9 mouse cellular contexts compared by ENCODE assay signal in genomic region chr12:112952433-112952832, GRCm38 (mm10). TPM values are rescaled to one million over a fixed set of nuclear protein-coding genes. Genes with fewer than 3 reads are reported as not detected.
DNase-seq lines count a peak whose midpoint lies in the region; ATAC-seq and TF ChIP-seq lines count a peak whose summit lies in the region.
"Had no signal": no experiment of that assay in that cellular context is flagged by ENCODE, and none has a peak within 500 bp of the region (broad histone marks: within the 10 kb centered on the region; RNA-seq: fewer than 3 reads in every experiment).

No protein-coding gene starts in this region.

- TF ChIP-seq CTCF in intestine, postnatal 0 days (IDR thresholded peaks at IDR 0.05; ENCODE audit: low read depth) = no peak

- H3K4me1 ChIP-seq in megakaryocyte, embryonic 14.5 days = peaks cover 78% of the 10 kb centered on the region
- H3K4me1 ChIP-seq in intestine, postnatal 0 days (replicated peaks; ENCODE audit: control insufficient read depth, insufficient read depth, low read length) = 0 out of 2 replicates have a peak, but pooled peaks cover 2% of the 10 kb centered on the region
- peaks cover 12% of the 10 kb centered on the region for H3K4me1 ChIP-seq in midbrain, embryonic 11.5 days (ENCODE audit: control insufficient read depth, insufficient read depth, low read length)

- H3K27ac ChIP-seq in intestine, postnatal 0 days (ENCODE audit: low read depth, low read length) = no peak overlapping the region
- no peak overlapping the region for H3K27ac ChIP-seq in midbrain, embryonic 11.5 days (ENCODE audit: low read depth, low read length)
- H3K27ac ChIP-seq: neural tube, embryonic 12.5 days had no signal

- H3K4me2 ChIP-seq in intestine, postnatal 0 days (replicated peaks; ENCODE audit: low read depth) = no peak overlapping the region
- H3K4me2 ChIP-seq in midbrain, embryonic 11.5 days = no peak overlapping the region
- H3K4me2 ChIP-seq: neural tube, embryonic 12.5 days had no signal

- no peak for ATAC-seq in megakaryocyte, adult 5-6 weeks (ENCODE audit: poor library complexity, severe bottlenecking)
- peak; percentile 66 for ATAC-seq in intestine, postnatal 0 days
- ATAC-seq in midbrain, embryonic 11.5 days (ENCODE audit: low FRiP score) = no peak

- peak; percentile 68 for DNase-seq in cerebellum, adult 9-11 months
- peak; percentile 78 to 85 for DNase-seq in lung, postnatal 4 days
- no peak for DNase-seq in thymus, postnatal 14 days
- no peak for DNase-seq in T-cell, adult 2 months (ENCODE audit: low spot score)
- DNase-seq in midbrain, embryonic 11.5 days (ENCODE audit: low spot score, missing footprints) = no peak

- H3K9me3 ChIP-seq in megakaryocyte, embryonic 14.5 days = no peaks in the 10 kb centered on the region
- H3K9me3 ChIP-seq in intestine, postnatal 0 days (ENCODE audit: control insufficient read depth) = no peaks in the 10 kb centered on the region
- H3K9me3 ChIP-seq in midbrain, embryonic 11.5 days (ENCODE audit: control insufficient read depth, low read length) = no peaks in the 10 kb centered on the region
- H3K9me3 ChIP-seq: neural tube, embryonic 12.5 days had no signal

- peak overlapping the region; percentile 74 for H3K4me3 ChIP-seq in megakaryocyte, embryonic 14.5 days (replicated peaks)
- no peak overlapping the region for H3K4me3 ChIP-seq in intestine, postnatal 0 days (ENCODE audit: low read depth, low read length)
- H3K4me3 ChIP-seq in midbrain, embryonic 11.5 days (ENCODE audit: low read depth, low read length) = no peak overlapping the region
- H3K4me3 ChIP-seq: neural tube, embryonic 12.5 days had no signal

- H3K9ac ChIP-seq in intestine, postnatal 0 days (ENCODE audit: low read depth, low read length) = no peak overlapping the region
- no peak overlapping the region for H3K9ac ChIP-seq in midbrain, embryonic 11.5 days (ENCODE audit: low read length)
- H3K9ac ChIP-seq: neural tube, embryonic 12.5 days had no signal

- H3K27me3 ChIP-seq in megakaryocyte, embryonic 14.5 days (replicated peaks) = peaks cover 40% of the 10 kb centered on the region
- H3K27me3 ChIP-seq in intestine, postnatal 0 days (replicated peaks; ENCODE audit: control insufficient read depth, insufficient read depth, low read length) = no peaks in the 10 kb centered on the region
- H3K27me3 ChIP-seq in midbrain, embryonic 11.5 days (ENCODE audit: control insufficient read depth, insufficient read depth, low read length) = no peaks in the 10 kb centered on the region
- H3K27me3 ChIP-seq: neural tube, embryonic 12.5 days had no signal

- H3K36me3 ChIP-seq in megakaryocyte, embryonic 14.5 days (replicated peaks; ENCODE audit: low read length) = peaks cover 22% of the 10 kb centered on the region
- no peaks in the 10 kb centered on the region for H3K36me3 ChIP-seq in intestine, postnatal 0 days (ENCODE audit: control insufficient read depth, insufficient read depth)
- no peaks in the 10 kb centered on the region for H3K36me3 ChIP-seq in midbrain, embryonic 11.5 days (ENCODE audit: control insufficient read depth, insufficient read depth, low read length)

- 22% methylated on average over 8 of the region's 8 CpGs for WGBS in intestine, postnatal 0 days
- WGBS in midbrain, embryonic 11.5 days = 74% methylated on average over 8 of the region's 8 CpGs

RNA-seq across cellular contexts. Expression of gene Nudt14, which starts 10.5 kb away (rescaled TPM):
- polyA plus RNA-seq in megakaryocyte, embryonic 14.5 days (2012; ENCODE audit: insufficient read depth, low replicate concordance) = 14.1 and 42.5 TPM in 2 replicates
- 9.7 and 10.5 TPM in 2 replicates for total RNA-seq in megakaryocyte, adult 5-6 weeks (2015)
- 11.4 and 11.9 TPM in 2 replicates for total RNA-seq in megakaryocyte, adult 5-6 weeks (2017)
- polyA plus RNA-seq in intestine, postnatal 0 days (2015; fragmentation: Nextera tagmentation; extraction: Ambion mirVana) = 90.6 and 92.1 TPM in 2 replicates
- 54.0 and 61.7 TPM in 2 replicates for polyA plus RNA-seq in midbrain, embryonic 11.5 days (2014; fragmentation: Nextera tagmentation; extraction: Ambion mirVana)

RNA-seq across cellular contexts. Expression of gene Jag2, which starts 22.9 kb away (rescaled TPM):
- polyA plus RNA-seq in megakaryocyte, embryonic 14.5 days (2012; ENCODE audit: insufficient read depth, low replicate concordance) = 4.8 and 14.7 TPM in 2 replicates
- total RNA-seq in megakaryocyte, adult 5-6 weeks (2015) = 0.36 and 1.3 TPM in 2 replicates
- total RNA-seq in megakaryocyte, adult 5-6 weeks (2017) = not detected in 2 replicates
- 1.4 and 1.6 TPM in 2 replicates for polyA plus RNA-seq in intestine, postnatal 0 days (2015; fragmentation: Nextera tagmentation; extraction: Ambion mirVana)
- polyA plus RNA-seq in midbrain, embryonic 11.5 days (2014; fragmentation: Nextera tagmentation; extraction: Ambion mirVana) = 3.0 and 3.2 TPM in 2 replicates

RNA-seq across cellular contexts. Expression of gene Btbd6, which starts 23.8 kb away (rescaled TPM):
- 25.3 and 64.2 TPM in 2 replicates for polyA plus RNA-seq in megakaryocyte, embryonic 14.5 days (2012; ENCODE audit: insufficient read depth, low replicate concordance)
- 4.2 and 5.9 TPM in 2 replicates for total RNA-seq in megakaryocyte, adult 5-6 weeks (2015)
- total RNA-seq in megakaryocyte, adult 5-6 weeks (2017) = 2.4 and 4.0 TPM in 2 replicates
- polyA plus RNA-seq in intestine, postnatal 0 days (2015; fragmentation: Nextera tagmentation; extraction: Ambion mirVana) = 13.1 and 13.3 TPM in 2 replicates
- 17.5 and 19.2 TPM in 2 replicates for polyA plus RNA-seq in midbrain, embryonic 11.5 days (2014; fragmentation: Nextera tagmentation; extraction: Ambion mirVana)

RNA-seq across cellular contexts. Expression of gene Brf1, which starts 48.1 kb away (rescaled TPM):
- 11.5 and 16.3 TPM in 2 replicates for polyA plus RNA-seq in megakaryocyte, embryonic 14.5 days (2012; ENCODE audit: insufficient read depth, low replicate concordance)
- total RNA-seq in megakaryocyte, adult 5-6 weeks (2015) = 20.2 and 25.3 TPM in 2 replicates
- 37.0 and 43.6 TPM in 2 replicates for total RNA-seq in megakaryocyte, adult 5-6 weeks (2017)
- 17.9 and 21.3 TPM in 2 replicates for polyA plus RNA-seq in intestine, postnatal 0 days (2015; fragmentation: Nextera tagmentation; extraction: Ambion mirVana)
- 51.9 and 53.0 TPM in 2 replicates for polyA plus RNA-seq in midbrain, embryonic 11.5 days (2014; fragmentation: Nextera tagmentation; extraction: Ambion mirVana)

Comparison
In these comparisons a context has a peak if more than half of its experiments do, and no peak if none do; other contexts are left out.
1. DNase-seq: peak in cerebellum, adult 9-11 months (single experiment) and lung, postnatal 4 days (2 of 2); none in thymus, postnatal 14 days (single experiment), T-cell, adult 2 months (single experiment) and midbrain, embryonic 11.5 days (single experiment).